Mouse (Mus musculus): ENCODE data around the gene Bcl10. TPM values are rescaled to one million over a fixed set of nuclear protein-coding genes. Genes with fewer than 3 reads are reported as not detected.
"Not testable (repeated sequence)": the region's sequence is repeated elsewhere in the genome, so short reads cannot be mapped to it uniquely, and the experiment has no call there.

Gene Bcl10
- 40.2 and 44.0 TPM in 2 replicates for polyA plus RNA-seq (2014; fragmentation: Nextera tagmentation; extraction: Ambion mirVana)

GRCm38 (mm10) chr3:145922019-145922854 lies at the start of gene Bcl10:
Bcl10 (plus strand) TSS chr3:145922804.
- peaks cover 6% of the 10 kb centered on the region; the same call in 1 of the 2 replicates for H3K9me3 ChIP-seq (ENCODE audit: control insufficient read depth, low read length)
- no peaks in the 10 kb centered on the region for H3K27me3 ChIP-seq (ENCODE audit: control insufficient read depth, insufficient read depth, low read length)
- peak within 1 kb of the TSS; percentile 71 to 82 for H3K27ac ChIP-seq (replicated peaks in 1 of 2; ENCODE audit: control insufficient read depth in 1 of 2, insufficient read depth in 1 of 2, low read depth in 2 of 2, low read length in 2 of 2)
- no peak for ATAC-seq (ENCODE audit: insufficient number of reproducible peaks, insufficient read depth, low FRiP score, low read depth)
- peaks cover 3 to 13% of the 10 kb centered on the region in 2 experiments; a peak in 3 of 4 replicates for H3K4me1 ChIP-seq (ENCODE audit: control insufficient read depth in 2 of 2, insufficient read depth in 2 of 2, low read length in 2 of 2)
- peak within 1 kb of the TSS; percentile 70 for H3K4me2 ChIP-seq (ENCODE audit: low read length)
- peak within 1 kb of the TSS; percentile 36 to 77; a peak in 3 of 4 replicates for H3K4me3 ChIP-seq (ENCODE audit: control insufficient read depth in 1 of 2, insufficient read depth in 1 of 2, low read depth in 1 of 2, low read length in 2 of 2)
- H3K9ac ChIP-seq (ENCODE audit: low read length), result peak within 1 kb of the TSS; percentile 68
- H3K36me3 ChIP-seq (ENCODE audit: control insufficient read depth, insufficient read depth, low read length), result no peaks in the 10 kb centered on the region
- WGBS, result 23% methylated on average over 11 of the region's 11 CpGs

DNA sequence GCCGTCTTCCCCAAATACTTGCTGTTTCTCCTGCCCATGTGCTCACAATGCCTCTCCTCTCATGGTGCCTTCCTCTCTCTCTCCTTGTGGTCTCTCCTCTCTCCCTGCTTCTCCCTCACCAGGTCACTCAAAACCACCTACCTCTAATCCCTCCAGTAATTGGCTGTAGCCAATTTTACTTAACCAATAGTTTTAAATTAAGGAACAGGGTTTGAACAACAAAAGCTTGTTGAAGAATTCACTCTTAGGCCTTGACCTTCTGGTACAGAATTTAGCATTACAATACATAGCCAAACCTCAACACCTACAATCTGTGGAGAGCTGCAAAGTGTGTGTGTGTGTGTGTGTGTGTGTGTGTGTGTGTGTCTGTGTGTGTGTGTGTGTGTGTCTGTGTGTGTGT lies 49.3 kb upstream of the Bcl10 start:
- Histone ChIP-seq H3K27me3 (ENCODE audit: control insufficient read depth, insufficient read depth, low read length) (no peaks in the 10 kb centered on the region), H3K4me3 (ENCODE audit: control insufficient read depth in 1 of 2, insufficient read depth in 1 of 2, low read depth in 1 of 2, low read length in 2 of 2) (no peak overlapping the region), H3K4me2 (ENCODE audit: low read length) (no peak overlapping the region), H3K9ac (ENCODE audit: low read length) (no peak overlapping the region), H3K36me3 (ENCODE audit: control insufficient read depth, insufficient read depth, low read length) (no peaks in the 10 kb centered on the region), H3K4me1 (ENCODE audit: control insufficient read depth in 2 of 2, insufficient read depth in 2 of 2, low read length in 2 of 2) (peaks cover 5 to 9% of the 10 kb centered on the region in 2 experiments), H3K27ac (replicated peaks in 1 of 2; ENCODE audit: control insufficient read depth in 1 of 2, insufficient read depth in 1 of 2, low read depth in 2 of 2, low read length in 2 of 2) (no peak overlapping the region), H3K9me3 (ENCODE audit: control insufficient read depth, low read length) (no peaks in the 10 kb centered on the region)
- ATAC-seq (ENCODE audit: insufficient number of reproducible peaks, insufficient read depth, low FRiP score, low read depth), result no peak
- whole genome bisulfite sequencing, result 88% methylated on average over 1 of the region's 1 CpGs

DNA sequence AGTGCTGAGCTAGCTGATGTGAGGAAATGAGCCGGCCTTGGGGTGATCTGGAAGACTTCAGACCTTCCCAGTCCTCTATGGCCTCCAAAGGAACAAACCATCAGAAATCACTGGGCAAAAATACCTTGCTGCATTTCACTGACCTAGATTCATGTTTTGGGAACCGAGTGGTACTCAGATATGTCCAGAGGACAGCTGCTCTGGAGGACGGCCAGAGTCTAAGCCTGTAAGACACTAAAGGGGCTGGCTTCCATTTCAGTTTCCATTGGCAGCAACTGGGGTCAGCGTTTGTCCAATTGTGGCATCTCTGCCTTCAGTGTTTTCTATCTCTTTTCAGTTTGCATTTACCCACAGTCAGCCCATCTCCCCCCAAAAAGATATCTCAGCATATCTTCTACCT lies 48.5 kb upstream of the Bcl10 start:
- 64% methylated on average over 4 of the region's 4 CpGs for WGBS
- H3K4me2 ChIP-seq (ENCODE audit: low read length), result no peak overlapping the region

DNA sequence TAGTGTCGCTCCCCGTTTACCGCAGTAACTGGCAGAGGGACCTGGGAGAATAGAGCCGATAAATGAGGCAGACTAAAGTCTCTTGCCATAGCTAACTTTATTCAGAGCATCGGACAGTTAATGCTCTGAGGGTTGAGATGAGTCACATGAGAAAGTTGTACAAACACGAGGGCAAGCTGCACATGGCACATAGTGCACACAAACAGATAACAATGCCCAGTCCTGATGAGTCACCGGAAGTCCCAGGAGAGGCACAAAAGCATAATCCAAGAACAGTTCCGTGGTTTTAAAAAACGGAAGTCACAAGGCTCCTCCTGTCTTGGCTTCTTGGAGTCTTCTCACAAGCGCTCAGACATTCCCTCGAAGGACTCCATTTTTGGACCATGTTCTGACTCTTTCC lies 46.5 kb upstream of the Bcl10 start:
- Histone ChIP-seq H3K4me1 (ENCODE audit: control insufficient read depth in 2 of 2, insufficient read depth in 2 of 2, low read length in 2 of 2) (peaks cover 5 to 9% of the 10 kb centered on the region in 2 experiments), H3K4me2 (ENCODE audit: low read length) (no peak overlapping the region), H3K4me3 (ENCODE audit: control insufficient read depth in 1 of 2, insufficient read depth in 1 of 2, low read depth in 1 of 2, low read length in 2 of 2) (no peak overlapping the region), H3K27me3 (ENCODE audit: control insufficient read depth, insufficient read depth, low read length) (no peaks in the 10 kb centered on the region), H3K9me3 (ENCODE audit: control insufficient read depth, low read length) (no peaks in the 10 kb centered on the region), H3K9ac (ENCODE audit: low read length) (no peak overlapping the region), H3K27ac (replicated peaks in 1 of 2; ENCODE audit: control insufficient read depth in 1 of 2, insufficient read depth in 1 of 2, low read depth in 2 of 2, low read length in 2 of 2) (no peak overlapping the region), H3K36me3 (ENCODE audit: control insufficient read depth, insufficient read depth, low read length) (no peaks in the 10 kb centered on the region)
- 72% methylated on average over 11 of the region's 11 CpGs for WGBS
- ATAC-seq (ENCODE audit: insufficient number of reproducible peaks, insufficient read depth, low FRiP score, low read depth), result no peak

More for the DNA sequence above, 48.5 kb upstream of the Bcl10 start:
- Histone ChIP-seq H3K27me3 (ENCODE audit: control insufficient read depth, insufficient read depth, low read length) (no peaks in the 10 kb centered on the region), H3K9ac (ENCODE audit: low read length) (no peak overlapping the region), H3K9me3 (ENCODE audit: control insufficient read depth, low read length) (no peaks in the 10 kb centered on the region), H3K4me3 (ENCODE audit: control insufficient read depth in 1 of 2, insufficient read depth in 1 of 2, low read depth in 1 of 2, low read length in 2 of 2) (no peak overlapping the region), H3K4me1 (ENCODE audit: control insufficient read depth in 2 of 2, insufficient read depth in 2 of 2, low read length in 2 of 2) (peaks cover 5 to 9% of the 10 kb centered on the region in 2 experiments), H3K27ac (replicated peaks in 1 of 2; ENCODE audit: control insufficient read depth in 1 of 2, insufficient read depth in 1 of 2, low read depth in 2 of 2, low read length in 2 of 2) (no peak overlapping the region), H3K36me3 (ENCODE audit: control insufficient read depth, insufficient read depth, low read length) (no peaks in the 10 kb centered on the region)
- ATAC-seq (ENCODE audit: insufficient number of reproducible peaks, insufficient read depth, low FRiP score, low read depth), result 0 out of 2 replicates have a peak, but pooled peaks have one; percentile 31

DNA sequence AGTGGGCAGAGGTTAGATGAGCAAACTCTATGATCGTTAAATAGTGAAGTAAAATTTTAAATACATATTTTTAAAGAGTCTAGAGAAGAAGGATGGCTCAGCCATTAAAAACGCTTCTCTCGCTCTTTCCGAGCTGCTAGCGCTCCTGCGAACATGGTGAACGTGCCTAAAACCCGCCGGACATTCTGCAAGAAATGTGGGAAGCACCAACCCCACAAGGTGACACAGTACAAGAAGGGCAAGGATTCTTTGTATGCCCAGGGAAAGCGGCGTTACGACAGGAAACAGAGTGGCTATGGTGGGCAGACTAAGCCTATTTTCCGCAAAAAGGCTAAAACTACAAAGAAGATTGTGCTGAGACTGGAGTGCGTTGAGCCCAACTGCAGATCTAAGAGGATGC lies 43.7 kb upstream of the Bcl10 start:
- not testable (repeated sequence) for ATAC-seq (ENCODE audit: insufficient number of reproducible peaks, insufficient read depth, low FRiP score, low read depth)

DNA sequence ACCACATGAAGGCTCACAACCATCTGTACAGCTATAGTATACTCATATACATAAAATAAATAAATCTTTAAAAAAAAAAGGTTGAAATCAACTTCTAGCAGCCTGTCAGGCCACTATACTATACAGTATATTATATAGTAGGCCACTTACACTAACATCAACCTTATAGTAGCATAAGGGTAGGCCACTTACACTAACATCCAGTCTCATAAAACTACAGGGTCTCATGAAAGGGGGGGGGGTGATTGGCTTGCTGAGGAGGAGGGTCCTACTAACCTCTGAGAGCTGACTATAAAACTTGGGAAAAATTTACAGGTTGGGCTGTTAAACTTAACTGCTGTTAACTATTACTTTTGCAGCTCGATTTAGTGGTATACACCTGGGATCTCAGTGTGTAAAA lies 42.3 kb upstream of the Bcl10 start:
- Histone ChIP-seq H3K9me3 (ENCODE audit: control insufficient read depth, low read length) (no peaks in the 10 kb centered on the region), H3K36me3 (ENCODE audit: control insufficient read depth, insufficient read depth, low read length) (no peaks in the 10 kb centered on the region), H3K9ac (ENCODE audit: low read length) (no peak overlapping the region), H3K4me3 (ENCODE audit: control insufficient read depth in 1 of 2, insufficient read depth in 1 of 2, low read depth in 1 of 2, low read length in 2 of 2) (no peak overlapping the region), H3K27me3 (ENCODE audit: control insufficient read depth, insufficient read depth, low read length) (no peaks in the 10 kb centered on the region), H3K4me2 (ENCODE audit: low read length) (no peak overlapping the region), H3K4me1 (ENCODE audit: control insufficient read depth in 2 of 2, insufficient read depth in 2 of 2, low read length in 2 of 2) (peaks cover 4 to 8% of the 10 kb centered on the region in 2 experiments), H3K27ac (replicated peaks in 1 of 2; ENCODE audit: control insufficient read depth in 1 of 2, insufficient read depth in 1 of 2, low read depth in 2 of 2, low read length in 2 of 2) (no peak overlapping the region)
- 91% methylated on average over 1 of the region's 1 CpGs for WGBS
- no peak for ATAC-seq (ENCODE audit: insufficient number of reproducible peaks, insufficient read depth, low FRiP score, low read depth)

More for the DNA sequence above, 43.7 kb upstream of the Bcl10 start:
- not testable (repeated sequence) for H3K4me3 ChIP-seq (ENCODE audit: control insufficient read depth in 1 of 2, insufficient read depth in 1 of 2, low read depth in 1 of 2, low read length in 2 of 2); H3K27ac ChIP-seq (replicated peaks in 1 of 2; ENCODE audit: control insufficient read depth in 1 of 2, insufficient read depth in 1 of 2, low read depth in 2 of 2, low read length in 2 of 2); H3K27me3 ChIP-seq (ENCODE audit: control insufficient read depth, insufficient read depth, low read length); H3K4me1 ChIP-seq (ENCODE audit: control insufficient read depth in 2 of 2, insufficient read depth in 2 of 2, low read length in 2 of 2); H3K9me3 ChIP-seq (ENCODE audit: control insufficient read depth, low read length); H3K9ac ChIP-seq (ENCODE audit: low read length); H3K36me3 ChIP-seq (ENCODE audit: control insufficient read depth, insufficient read depth, low read length); H3K4me2 ChIP-seq (ENCODE audit: low read length)
- 88% methylated on average over 13 of the region's 14 CpGs for WGBS

- no peak overlapping the region for H3K27ac ChIP-seq (replicated peaks in 1 of 2; ENCODE audit: control insufficient read depth in 1 of 2, insufficient read depth in 1 of 2, low read depth in 2 of 2, low read length in 2 of 2)
- H3K4me3 ChIP-seq (ENCODE audit: control insufficient read depth in 1 of 2, insufficient read depth in 1 of 2, low read depth in 1 of 2, low read length in 2 of 2), result no peak overlapping the region
- no peak for ATAC-seq (ENCODE audit: insufficient number of reproducible peaks, insufficient read depth, low FRiP score, low read depth)
- H3K9me3 ChIP-seq (ENCODE audit: control insufficient read depth, low read length), result no peaks in the 10 kb centered on the region
- H3K36me3 ChIP-seq (ENCODE audit: control insufficient read depth, insufficient read depth, low read length), result no peaks in the 10 kb centered on the region
- no peak overlapping the region for H3K9ac ChIP-seq (ENCODE audit: low read length)
- peaks cover 14 to 21% of the 10 kb centered on the region in 2 experiments for H3K4me1 ChIP-seq (ENCODE audit: control insufficient read depth in 2 of 2, insufficient read depth in 2 of 2, low read length in 2 of 2)
- no peaks in the 10 kb centered on the region for H3K27me3 ChIP-seq (ENCODE audit: control insufficient read depth, insufficient read depth, low read length)
- no peak overlapping the region for H3K4me2 ChIP-seq (ENCODE audit: low read length)
- WGBS, result 87% methylated on average over 15 of the region's 15 CpGs
These were observed 40.3 kb upstream of the Bcl10 start for GRCm38 (mm10) chr3:145882076-145882874.
